Mouse (Mus musculus): ENCODE results near the gene Tmem135. TPM values are rescaled to one million over a fixed set of nuclear protein-coding genes. Genes with fewer than 3 reads are reported as not detected.

The Tmem135 gene
- polyA plus RNA-seq, 1 experiment = 47.6 TPM

DNA sequence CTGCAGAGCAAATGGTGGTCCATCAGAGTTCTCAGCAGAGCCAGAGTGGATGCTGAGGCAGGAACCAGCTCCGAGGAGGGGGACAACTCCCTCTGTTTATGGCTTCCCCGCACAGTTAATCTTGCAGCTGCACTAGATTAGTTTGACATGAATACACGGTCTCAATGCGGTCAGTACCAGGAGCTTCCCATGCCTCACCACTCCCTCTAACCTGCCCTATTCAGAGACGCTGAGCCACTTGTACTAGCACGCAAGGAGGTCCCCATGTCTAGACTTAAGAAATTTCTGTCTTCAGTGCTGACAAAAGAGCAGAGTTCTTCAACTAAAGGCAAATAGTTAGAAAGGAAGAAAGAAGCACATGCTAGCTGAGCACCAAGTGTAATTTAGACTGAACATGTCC lies 193.5 kb downstream of the Tmem135 start:
- TF ChIP-seq POLR2A (IDR thresholded peaks at IDR 0.05; ENCODE audit: control insufficient read depth, extremely low read depth, insufficient read depth, low read length, poor library complexity) (no peak), CTCF (IDR thresholded peaks at IDR 0.05; ENCODE audit: borderline replicate concordance, control insufficient read depth, extremely low read depth, insufficient read depth, low read length, poor library complexity) (no peak)
- 95% methylated on average over 6 of the region's 6 CpGs for WGBS
- H3K4me1 ChIP-seq (replicated peaks; ENCODE audit: control insufficient read depth, insufficient read depth, low read length) = no peaks in the 10 kb centered on the region
- no peaks in the 10 kb centered on the region for H3K36me3 ChIP-seq (ENCODE audit: control insufficient read depth, insufficient read depth, low read length)
- H3K4me3 ChIP-seq (ENCODE audit: control insufficient read depth, insufficient read depth, low read length) = no peak overlapping the region
- H3K27ac ChIP-seq (ENCODE audit: control insufficient read depth, insufficient read depth, low read length) = no peak overlapping the region
- DNase-seq = no peak
- no peaks in the 10 kb centered on the region for H3K27me3 ChIP-seq (ENCODE audit: control insufficient read depth, insufficient read depth, low read length)

DNA sequence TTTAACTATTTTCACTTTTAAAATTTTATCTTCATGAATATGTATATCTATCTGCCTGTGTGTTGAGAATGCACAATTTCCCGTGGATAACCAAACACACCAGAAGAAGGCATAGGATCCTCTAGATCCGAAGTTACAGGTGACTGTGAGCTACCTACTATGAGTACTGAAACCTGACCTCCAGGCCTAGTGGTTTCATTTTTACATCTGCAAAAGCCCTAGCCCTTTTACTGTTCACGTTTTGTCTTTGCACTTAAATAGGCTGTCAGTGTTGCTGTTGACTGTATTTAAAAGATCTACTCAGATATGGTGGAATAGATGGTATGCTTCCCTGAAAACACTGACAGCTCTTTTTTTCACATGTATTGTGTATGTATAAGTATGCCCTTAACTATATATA lies 197.9 kb downstream of the Tmem135 start:
- DNase-seq = no peak
- no peak overlapping the region for H3K27ac ChIP-seq (ENCODE audit: control insufficient read depth, insufficient read depth, low read length)
- H3K27me3 ChIP-seq (ENCODE audit: control insufficient read depth, insufficient read depth, low read length) = no peaks in the 10 kb centered on the region
- no peaks in the 10 kb centered on the region for H3K36me3 ChIP-seq (ENCODE audit: control insufficient read depth, insufficient read depth, low read length)
- 91% methylated on average over 3 of the region's 3 CpGs for WGBS
- TF ChIP-seq POLR2A (IDR thresholded peaks at IDR 0.05; ENCODE audit: control insufficient read depth, extremely low read depth, insufficient read depth, low read length, poor library complexity) (no peak), CTCF (IDR thresholded peaks at IDR 0.05; ENCODE audit: borderline replicate concordance, control insufficient read depth, extremely low read depth, insufficient read depth, low read length, poor library complexity) (no peak)
- no peaks in the 10 kb centered on the region for H3K4me1 ChIP-seq (replicated peaks; ENCODE audit: control insufficient read depth, insufficient read depth, low read length)
- H3K4me3 ChIP-seq (ENCODE audit: control insufficient read depth, insufficient read depth, low read length) = no peak overlapping the region

DNA sequence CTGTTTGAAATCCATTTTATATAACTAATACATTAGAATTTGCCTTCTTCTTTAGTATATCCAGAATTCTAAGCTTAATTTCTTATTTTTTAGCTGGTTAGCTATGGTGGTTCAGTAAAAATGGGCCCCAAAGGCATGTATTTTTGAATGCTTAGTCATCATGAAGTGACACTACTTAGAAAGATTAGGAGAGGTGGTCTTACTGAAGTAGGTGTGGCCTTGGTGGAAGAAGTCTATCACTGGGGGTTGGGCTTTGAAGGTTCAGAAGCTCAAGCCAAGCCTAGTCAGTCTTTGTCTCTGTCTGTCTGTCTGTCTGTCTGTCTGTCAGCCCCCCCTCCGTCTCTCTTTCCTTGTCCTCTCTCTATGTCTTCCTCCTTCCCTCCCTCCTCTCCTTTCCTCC lies 198.6 kb downstream of the Tmem135 start:
- no peak for TF ChIP-seq CTCF (IDR thresholded peaks at IDR 0.05; ENCODE audit: borderline replicate concordance, control insufficient read depth, extremely low read depth, insufficient read depth, low read length, poor library complexity)
- no peak for TF ChIP-seq POLR2A (IDR thresholded peaks at IDR 0.05; ENCODE audit: control insufficient read depth, extremely low read depth, insufficient read depth, low read length, poor library complexity)
- WGBS = 95% methylated on average over 1 of the region's 1 CpGs
- Histone ChIP-seq H3K27ac (ENCODE audit: control insufficient read depth, insufficient read depth, low read length) (no peak overlapping the region), H3K4me3 (ENCODE audit: control insufficient read depth, insufficient read depth, low read length) (no peak overlapping the region), H3K27me3 (ENCODE audit: control insufficient read depth, insufficient read depth, low read length) (no peaks in the 10 kb centered on the region), H3K4me1 (replicated peaks; ENCODE audit: control insufficient read depth, insufficient read depth, low read length) (no peaks in the 10 kb centered on the region), H3K36me3 (ENCODE audit: control insufficient read depth, insufficient read depth, low read length) (no peaks in the 10 kb centered on the region)
- no peak for DNase-seq

DNA sequence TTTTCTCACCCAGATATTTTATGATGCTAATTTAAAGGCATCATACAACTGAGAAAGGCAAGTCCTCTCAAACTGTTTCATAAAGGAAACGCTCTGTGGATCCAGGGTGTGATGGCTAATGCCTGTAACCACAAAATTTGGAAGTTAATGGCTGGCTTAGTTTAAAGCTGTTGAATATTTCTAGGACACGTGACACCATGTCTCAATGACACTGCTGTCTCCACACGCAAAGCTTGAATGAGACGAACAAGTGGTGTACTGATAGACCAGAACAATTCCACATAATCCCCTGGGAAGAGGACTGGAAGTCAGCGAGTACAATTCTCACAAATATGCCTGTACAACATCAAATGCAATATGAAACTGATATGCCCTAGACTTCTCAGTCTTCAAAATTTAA lies 200.9 kb downstream of the Tmem135 start:
- H3K27ac ChIP-seq (ENCODE audit: control insufficient read depth, insufficient read depth, low read length) = no peak overlapping the region
- no peaks in the 10 kb centered on the region for H3K4me1 ChIP-seq (replicated peaks; ENCODE audit: control insufficient read depth, insufficient read depth, low read length)
- 94% methylated on average over 5 of the region's 5 CpGs for WGBS
- H3K36me3 ChIP-seq (ENCODE audit: control insufficient read depth, insufficient read depth, low read length) = no peaks in the 10 kb centered on the region
- no peaks in the 10 kb centered on the region for H3K27me3 ChIP-seq (ENCODE audit: control insufficient read depth, insufficient read depth, low read length)
- DNase-seq = no peak
- TF ChIP-seq CTCF (IDR thresholded peaks at IDR 0.05; ENCODE audit: borderline replicate concordance, control insufficient read depth, extremely low read depth, insufficient read depth, low read length, poor library complexity) (no peak), POLR2A (IDR thresholded peaks at IDR 0.05; ENCODE audit: control insufficient read depth, extremely low read depth, insufficient read depth, low read length, poor library complexity) (no peak)
- H3K4me3 ChIP-seq (ENCODE audit: control insufficient read depth, insufficient read depth, low read length) = no peak overlapping the region

DNA sequence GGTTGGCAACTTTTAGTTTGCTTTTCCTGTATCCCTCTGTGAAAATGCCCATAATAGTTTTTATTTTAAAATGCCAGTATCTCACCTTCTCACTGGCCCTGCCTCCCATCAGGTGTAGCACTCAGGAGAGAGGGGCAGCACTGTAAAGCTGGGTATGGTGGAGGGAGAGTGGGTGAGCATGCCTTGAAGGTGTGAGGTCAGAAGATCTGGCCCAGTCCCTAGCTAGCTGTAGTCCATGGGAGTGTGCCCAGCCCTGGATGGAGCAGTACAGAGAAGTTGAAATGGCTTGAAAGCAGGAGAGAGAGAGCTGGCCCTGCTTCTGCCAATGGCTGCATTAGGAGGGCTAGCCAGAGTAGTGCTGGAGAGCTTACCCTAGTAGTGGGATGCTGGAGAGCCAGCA lies 202.1 kb downstream of the Tmem135 start:
- no peak for DNase-seq
- Histone ChIP-seq H3K36me3 (ENCODE audit: control insufficient read depth, insufficient read depth, low read length) (no peaks in the 10 kb centered on the region), H3K27ac (ENCODE audit: control insufficient read depth, insufficient read depth, low read length) (no peak overlapping the region), H3K27me3 (ENCODE audit: control insufficient read depth, insufficient read depth, low read length) (no peaks in the 10 kb centered on the region), H3K4me3 (ENCODE audit: control insufficient read depth, insufficient read depth, low read length) (no peak overlapping the region), H3K4me1 (replicated peaks; ENCODE audit: control insufficient read depth, insufficient read depth, low read length) (no peaks in the 10 kb centered on the region)
- TF ChIP-seq CTCF (IDR thresholded peaks at IDR 0.05; ENCODE audit: borderline replicate concordance, control insufficient read depth, extremely low read depth, insufficient read depth, low read length, poor library complexity) = no peak
- TF ChIP-seq POLR2A (IDR thresholded peaks at IDR 0.05; ENCODE audit: control insufficient read depth, extremely low read depth, insufficient read depth, low read length, poor library complexity) = no peak

DNA sequence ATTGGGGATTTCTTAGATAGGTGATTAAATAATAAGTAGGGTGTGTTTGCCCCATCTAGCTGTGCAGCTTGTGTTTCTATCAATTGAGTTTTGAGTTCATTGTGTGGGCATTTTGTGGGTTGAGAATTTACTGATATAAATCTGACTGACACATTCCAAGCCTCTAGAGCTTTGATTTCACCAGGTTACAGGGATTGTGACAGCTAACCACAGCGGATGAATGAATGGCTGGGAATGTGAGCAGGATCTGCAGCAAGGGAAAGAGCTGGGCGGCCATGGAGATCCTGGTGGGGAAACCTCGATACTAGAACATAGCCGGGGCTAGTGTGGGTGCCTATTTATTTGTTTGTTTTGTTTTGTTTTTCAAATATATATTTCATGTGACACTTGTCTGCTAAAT lies 205.5 kb downstream of the Tmem135 start:
- Histone ChIP-seq H3K36me3 (ENCODE audit: control insufficient read depth, insufficient read depth, low read length) (no peaks in the 10 kb centered on the region), H3K27ac (ENCODE audit: control insufficient read depth, insufficient read depth, low read length) (no peak overlapping the region), H3K4me3 (ENCODE audit: control insufficient read depth, insufficient read depth, low read length) (no peak overlapping the region), H3K27me3 (ENCODE audit: control insufficient read depth, insufficient read depth, low read length) (no peaks in the 10 kb centered on the region), H3K4me1 (replicated peaks; ENCODE audit: control insufficient read depth, insufficient read depth, low read length) (no peaks in the 10 kb centered on the region)
- no peak for DNase-seq
- TF ChIP-seq POLR2A (IDR thresholded peaks at IDR 0.05; ENCODE audit: control insufficient read depth, extremely low read depth, insufficient read depth, low read length, poor library complexity) (no peak), CTCF (IDR thresholded peaks at IDR 0.05; ENCODE audit: borderline replicate concordance, control insufficient read depth, extremely low read depth, insufficient read depth, low read length, poor library complexity) (no peak)
- 96% methylated on average over 4 of the region's 4 CpGs for WGBS

DNA sequence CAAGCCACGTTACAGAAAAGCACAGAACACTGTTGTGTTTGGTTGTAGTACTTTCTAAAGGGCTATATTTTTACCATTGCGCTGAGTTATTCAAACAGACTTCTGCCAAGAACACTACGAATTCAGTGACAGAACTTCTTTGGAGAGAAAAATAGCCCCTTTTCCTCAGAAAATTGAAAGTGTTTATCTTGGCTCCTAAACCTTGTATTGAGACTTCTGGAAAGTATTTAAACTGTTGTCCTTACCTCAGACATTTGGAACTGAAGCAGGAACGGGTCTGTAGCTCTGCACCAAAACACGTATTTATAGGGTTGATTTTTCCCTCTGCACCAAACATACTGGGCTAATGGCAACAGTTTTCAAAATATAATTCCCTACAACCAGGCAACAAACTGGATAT lies 210.6 kb downstream of the Tmem135 start:
- H3K4me3 ChIP-seq (ENCODE audit: control insufficient read depth, insufficient read depth, low read length) = no peak overlapping the region
- DNase-seq = no peak
- no peaks in the 10 kb centered on the region for H3K36me3 ChIP-seq (ENCODE audit: control insufficient read depth, insufficient read depth, low read length)
- no peaks in the 10 kb centered on the region for H3K27me3 ChIP-seq (ENCODE audit: control insufficient read depth, insufficient read depth, low read length)
- no peak for TF ChIP-seq POLR2A (IDR thresholded peaks at IDR 0.05; ENCODE audit: control insufficient read depth, extremely low read depth, insufficient read depth, low read length, poor library complexity)
- no peak for TF ChIP-seq CTCF (IDR thresholded peaks at IDR 0.05; ENCODE audit: borderline replicate concordance, control insufficient read depth, extremely low read depth, insufficient read depth, low read length, poor library complexity)
- WGBS = 91% methylated on average over 5 of the region's 5 CpGs
- H3K27ac ChIP-seq (ENCODE audit: control insufficient read depth, insufficient read depth, low read length) = no peak overlapping the region
- no peaks in the 10 kb centered on the region for H3K4me1 ChIP-seq (replicated peaks; ENCODE audit: control insufficient read depth, insufficient read depth, low read length)
